Mouse (Mus musculus) myocyte (in vitro differentiated cells): ENCODE data around the gene Mapre1.

Source experiments
- CEBPB ChIP-seq: IDR thresholded peaks from 2 replicates; pipeline ENCODE4 v1.6.1; 2011; ENCODE audit warnings: mild to moderate bottlenecking, moderate library complexity; ENCODE audit not compliant: poor library complexity, insufficient read depth, severe bottlenecking
- E2F4 ChIP-seq: IDR thresholded peaks from one replicate; pipeline ENCODE4 v1.6.1; 2011; ENCODE audit warnings: mild to moderate bottlenecking, control low read depth, moderate library complexity; ENCODE audit not compliant: insufficient read depth
- MAX ChIP-seq: IDR thresholded peaks from one replicate; pipeline ENCODE4 v1.6.1; 2011; ENCODE audit warnings: low read depth, mild to moderate bottlenecking, control low read depth
- MYOD1 ChIP-seq, 3 experiments: IDR thresholded peaks; one replicate each; pipeline ENCODE4 v1.6.1; 2011; ENCODE audit warnings: control low read depth in 2 of 3, low read depth in 2 of 3, mild to moderate bottlenecking in 2 of 3, moderate library complexity in 1 of 3; ENCODE audit not compliant: insufficient read length in 2 of 3, control insufficient read depth in 1 of 3
- MYOG ChIP-seq, 3 experiments: IDR thresholded peaks; one replicate each; pipeline ENCODE4 v1.6.1; 2011; ENCODE audit warnings: control low read depth in 2 of 3, low read depth in 2 of 3, mild to moderate bottlenecking in 2 of 3; ENCODE audit not compliant: insufficient read length in 2 of 3, control insufficient read depth in 1 of 3, insufficient read depth in 1 of 3
- POLR2A ChIP-seq: IDR thresholded peaks from one replicate; pipeline ENCODE4 v1.6.1; 2011; ENCODE audit warnings: low read depth, mild to moderate bottlenecking, control low read depth, moderate library complexity; ENCODE audit not compliant: insufficient read length
- POLR2AphosphoS2 ChIP-seq: IDR thresholded peaks from one replicate; pipeline ENCODE4 v1.6.1; 2011; ENCODE audit warnings: low read depth, control low read depth; ENCODE audit not compliant: insufficient read length
- REST ChIP-seq: IDR thresholded peaks from one replicate; pipeline ENCODE4 v1.6.1; 2011; ENCODE audit warnings: mild to moderate bottlenecking, control low read depth, moderate library complexity; ENCODE audit not compliant: insufficient read depth, insufficient read length
- TCF3 ChIP-seq: IDR thresholded peaks from one replicate; pipeline ENCODE4 v1.6.1; 2011; ENCODE audit warnings: low read depth, control low read depth; ENCODE audit not compliant: insufficient read length
- USF1 ChIP-seq: IDR thresholded peaks from one replicate; pipeline ENCODE4 v1.6.1; 2011; ENCODE audit warnings: low read depth, mild to moderate bottlenecking, control low read depth, moderate library complexity

GRCm38 (mm10) chr2:153809921-153810320 lies 68.8 kb downstream of the Mapre1 start:
- no peak for TF ChIP-seq TCF3
- no peak for TF ChIP-seq E2F4
- TF ChIP-seq MYOG (IDR thresholded peaks at IDR 0.05; ENCODE audit: control insufficient read depth in 1 of 3, insufficient read depth in 1 of 3, insufficient read length in 2 of 3, low read depth in 2 of 3) = no peak
- no peak for TF ChIP-seq POLR2A
- no peak for TF ChIP-seq REST
- no peak for TF ChIP-seq MAX
- TF ChIP-seq POLR2AphosphoS2 = no peak
- TF ChIP-seq CEBPB = no peak
- no peak for TF ChIP-seq USF1
- no peak for TF ChIP-seq MYOD1 (IDR thresholded peaks at IDR 0.05; ENCODE audit: control insufficient read depth in 1 of 3, insufficient read length in 2 of 3, low read depth in 2 of 3)
